Comparison of ENCODE assay signal across 11 mouse cellular contexts in the genomic region with DNA sequence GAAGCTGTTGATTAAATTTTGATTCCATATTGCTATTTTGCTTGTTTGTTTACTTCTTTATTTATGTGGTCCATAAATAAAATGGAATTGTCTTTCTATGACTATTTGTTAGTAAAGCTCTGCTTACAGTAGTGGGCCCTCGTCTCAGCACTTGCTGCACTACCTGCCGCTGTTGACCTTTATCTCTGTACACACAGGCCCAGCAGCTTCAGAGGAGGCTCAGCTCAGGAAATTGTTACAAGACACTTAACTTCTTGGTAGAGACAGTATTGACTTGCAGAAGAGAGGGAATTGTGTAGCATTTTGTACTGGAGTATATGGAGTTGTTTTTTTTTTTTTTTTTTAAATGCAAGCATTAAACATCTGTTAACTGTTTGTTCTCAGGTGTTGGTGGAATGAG. TPM values are rescaled to one million over a fixed set of nuclear protein-coding genes. Genes with fewer than 3 reads are reported as not detected.
DNase-seq lines count a peak whose midpoint lies in the region; ATAC-seq and TF ChIP-seq lines count a peak whose summit lies in the region.
"Had no signal": no experiment of that assay in that cellular context is flagged by ENCODE, and none has a peak within 500 bp of the region (broad histone marks: within the 10 kb centered on the region; RNA-seq: fewer than 3 reads in every experiment).

No protein-coding gene starts in this region.

- H3K36me3 ChIP-seq in kidney, adult 2 months (ENCODE audit: control insufficient read depth, insufficient read depth, low read length), result no peaks in the 10 kb centered on the region
- peaks cover 38% of the 10 kb centered on the region for H3K36me3 ChIP-seq in limb, embryonic 13.5 days
- H3K36me3 ChIP-seq in midbrain, embryonic 15.5 days (replicated peaks), result peaks cover 11% of the 10 kb centered on the region; the same call in 1 of the 2 replicates

- H3K4me1 ChIP-seq in kidney, adult 2 months (ENCODE audit: control insufficient read depth, insufficient read depth, low read length), result peaks cover 30% of the 10 kb centered on the region
- peaks cover 41% of the 10 kb centered on the region for H3K4me1 ChIP-seq in limb, embryonic 13.5 days
- H3K4me1 ChIP-seq in midbrain, embryonic 15.5 days, result peaks cover 56% of the 10 kb centered on the region

- ATAC-seq in limb, embryonic 13.5 days (ENCODE audit: low FRiP score, low read depth), result no peak
- no peak for ATAC-seq in midbrain, embryonic 15.5 days (replicated peaks)

- TF ChIP-seq CTCF in gastrocnemius, adult 2 months (IDR thresholded peaks at IDR 0.05), result no peak
- TF ChIP-seq CTCF in kidney, adult 2 months (conservative IDR thresholded peaks at IDR 0.05; ENCODE audit: insufficient read depth, insufficient read length, low read depth, low read length), result no peak

- intact Hi-C loops in gastrocnemius, adult 2 months (cut with DNase I), result no loop called here

- H3K4me3 ChIP-seq in gastrocnemius, adult 2 months, result no peak overlapping the region
- H3K4me3 ChIP-seq in kidney, adult 2 months (ENCODE audit: insufficient read depth, low read depth, low read length), result no peak overlapping the region
- H3K4me3 ChIP-seq in limb, embryonic 13.5 days, result no peak overlapping the region
- H3K4me3 ChIP-seq in midbrain, embryonic 15.5 days, result no peak overlapping the region

- no peaks in the 10 kb centered on the region for H3K9me3 ChIP-seq in limb, embryonic 13.5 days
- H3K9me3 ChIP-seq in midbrain, embryonic 15.5 days, result no peaks in the 10 kb centered on the region
- H3K9me3 ChIP-seq: megakaryocyte, embryonic 14.5 days had no signal

- peak overlapping the region; percentile 43 for H3K4me2 ChIP-seq in limb, embryonic 13.5 days (replicated peaks)
- H3K4me2 ChIP-seq in midbrain, embryonic 15.5 days, result peak overlapping the region; percentile 20; the same call in 1 of the 2 replicates

- WGBS in kidney, adult 2 months, result 24% methylated on average over 2 of the region's 2 CpGs
- 51% methylated on average over 2 of the region's 2 CpGs for WGBS in limb, embryonic 13.5 days
- WGBS in midbrain, embryonic 15.5 days, result 56% methylated on average over 2 of the region's 2 CpGs

- no peak for TF ChIP-seq POLR2A in kidney, adult 2 months (IDR thresholded peaks at IDR 0.05; ENCODE audit: low read depth, low read length)

- H3K27me3 ChIP-seq in kidney, adult 2 months (replicated peaks; ENCODE audit: control insufficient read depth, insufficient read depth, low read length), result no peaks in the 10 kb centered on the region
- H3K27me3 ChIP-seq in limb, embryonic 13.5 days, result no peaks in the 10 kb centered on the region
- no peaks in the 10 kb centered on the region for H3K27me3 ChIP-seq in midbrain, embryonic 15.5 days (replicated peaks)
- H3K27me3 ChIP-seq: megakaryocyte, embryonic 14.5 days had no signal

- H3K9ac ChIP-seq in limb, embryonic 13.5 days, result no peak overlapping the region
- no peak overlapping the region for H3K9ac ChIP-seq in midbrain, embryonic 15.5 days

- H3K27ac ChIP-seq in gastrocnemius, adult 2 months, result peak overlapping the region; percentile 31; the same call in 1 of the 2 replicates
- H3K27ac ChIP-seq in kidney, adult 2 months (ENCODE audit: insufficient read depth, low read depth, low read length), result no peak overlapping the region
- H3K27ac ChIP-seq in limb, embryonic 13.5 days, result no peak overlapping the region
- H3K27ac ChIP-seq in midbrain, embryonic 15.5 days, result no peak overlapping the region

- DNase-seq in gastrocnemius, adult 2 months, result no peak
- DNase-seq in gastrocnemius, postnatal 4 days (ENCODE audit: low spot score in 2 of 2), result no peak
- peak; percentile 18 for DNase-seq in kidney, adult 2 months
- DNase-seq in kidney, adult 18-20 months, result no peak
- DNase-seq in right cerebral cortex, postnatal 14 days, result no peak
- DNase-seq in left cerebral cortex, adult 18-20 months (ENCODE audit: low spot score in 2 of 2), result no peak
- DNase-seq: cerebellum, adult 9-11 months; gastrocnemius, postnatal 36 days had no signal

RNA-seq across cellular contexts. Expression of a gene that starts 5.4 kb away (rescaled TPM):
- 10 to 100 TPM; 42.4 to 42.6 TPM for total RNA-seq in gastrocnemius, adult 2 months (2021)
- total RNA-seq in gastrocnemius, postnatal 4 days (2021), result 10 to 100 TPM; 65.5 to 73.9 TPM
- polyA plus RNA-seq in kidney, adult 2 months (2012; rRNA removed), result 45.9 and 52.4 TPM in 2 replicates
- polyA plus RNA-seq in limb, embryonic 13.5 days (2015; fragmentation: Nextera tagmentation; extraction: Ambion mirVana), result 105 and 116 TPM in 2 replicates
- polyA plus RNA-seq in midbrain, embryonic 15.5 days (2015; fragmentation: Nextera tagmentation; extraction: Ambion mirVana), result 109 and 111 TPM in 2 replicates
- 100 to 1,000 TPM; 113 to 124 TPM for total RNA-seq in left cerebral cortex, adult 18-20 months (2021)
